Mouse (Mus musculus) liver, embryonic 16.5 days (tissue): ENCODE data around the gene 1700069L16Rik. TPM values are rescaled to one million over a fixed set of nuclear protein-coding genes. Genes with fewer than 3 reads are reported as not detected.

ENCODE experiments used
- ATAC-seq: fragments of 200-750 bp; cut with Nextera tagmentation; 2 replicates; pipeline ENCODE4 v1.8.0; 2017; ENCODE audit warnings: low read depth, mild to moderate bottlenecking, moderate number of reproducible peaks, moderate library complexity
- H3K27ac ChIP-seq: fragments of 300-500 bp; sonication (generic); 2 replicates; pipeline ENCODE4 v1.5.1; 2014; ENCODE audit warnings: mild to moderate bottlenecking, low read length
- H3K27me3 ChIP-seq: fragments of 300-500 bp; sonication (generic); 2 replicates; pipeline ENCODE4 v1.6.1; 2014; ENCODE audit warnings: low read depth, low read length, mixed read lengths; ENCODE audit not compliant: control insufficient read depth, insufficient read depth
- H3K36me3 ChIP-seq: fragments of 300-500 bp; sonication (generic); 2 replicates; pipeline ENCODE4 v1.6.1; 2014; ENCODE audit warnings: mild to moderate bottlenecking; ENCODE audit not compliant: control insufficient read depth, insufficient read depth
- H3K4me1 ChIP-seq: fragments of 300-500 bp; sonication (generic); 2 replicates; pipeline ENCODE4 v1.6.1; 2014; ENCODE audit warnings: low read depth, low read length, mixed read lengths; ENCODE audit not compliant: control insufficient read depth
- H3K4me2 ChIP-seq: fragments of 300-500 bp; sonication (generic); 2 replicates; pipeline ENCODE4 v1.6.1; 2014; ENCODE audit warnings: low read depth, low read length, mixed read lengths
- H3K4me3 ChIP-seq: fragments of 300-500 bp; sonication (generic); 2 replicates; pipeline ENCODE4 v1.5.1; 2014; ENCODE audit warnings: low read depth, mild to moderate bottlenecking, low read length
- H3K9ac ChIP-seq: fragments of 300-500 bp; sonication (generic); 2 replicates; pipeline ENCODE4 v1.6.1; 2014; ENCODE audit warnings: low read depth, low read length
- H3K9me3 ChIP-seq: fragments of 300-500 bp; sonication (generic); replicated peaks from 2 replicates; pipeline ENCODE4 v1.6.1; 2016; ENCODE audit warnings: low read length; ENCODE audit not compliant: control insufficient read depth
- WGBS: fragments of 180-500 bp; shearing (Covaris S2); extraction: QIAGEN DNeasy Blood & Tissue Kit; methylation state at CpG from one replicate; pipeline ENCODE4 v1.1.7; 2014; ENCODE audit not compliant: insufficient replicate concordance; 5-methylcytosine and 5-hydroxymethylcytosine counted together
- polyA plus RNA-seq: library from polyadenylated mRNA; unstranded; fragments of >200 nt; fragmentation: Nextera tagmentation; extraction: Ambion mirVana; gene quantifications from 2 replicates; pipeline ENCODE4 v1.2.1, GENCODE M21; 2015

The 1700069L16Rik gene
- polyA plus RNA-seq, 1 experiment from 2014 or later, result not detected

DNA sequence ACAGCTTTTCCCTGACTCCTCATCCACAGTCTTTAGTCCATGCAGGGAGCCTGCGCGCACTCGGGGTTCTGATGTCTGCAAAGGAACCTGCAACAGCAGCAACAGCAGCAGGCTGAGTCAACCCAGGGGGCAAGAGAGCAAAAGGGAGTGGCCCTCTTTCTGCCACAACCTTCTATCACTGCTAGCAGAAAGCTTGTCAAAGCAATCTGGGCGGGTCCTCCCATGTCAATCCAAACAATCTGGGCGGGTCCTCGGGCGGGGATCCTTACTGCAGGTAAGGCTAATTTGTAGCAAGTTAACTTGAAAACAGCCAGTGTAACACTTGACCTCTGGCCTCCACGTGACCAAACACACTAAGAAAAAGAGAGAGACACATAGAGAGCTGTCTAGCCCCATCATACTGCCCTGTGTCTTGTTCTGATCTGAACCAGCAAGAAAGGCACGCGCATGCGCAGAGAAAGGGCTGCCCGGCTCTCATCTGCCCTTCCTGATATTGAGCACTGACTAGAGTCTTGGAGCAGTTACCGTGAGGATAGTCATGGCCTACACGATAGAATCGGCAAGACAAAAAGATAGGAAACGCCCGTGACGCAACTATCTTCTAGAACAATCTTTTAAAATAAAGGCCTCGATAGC lies 24.1 kb downstream of the 1700069L16Rik start:
- H3K9me3 ChIP-seq, result no peaks in the 10 kb centered on the region
- no peak overlapping the region for H3K9ac ChIP-seq
- H3K4me3 ChIP-seq, result no peak overlapping the region
- no peak overlapping the region for H3K4me2 ChIP-seq
- ATAC-seq, result no peak
- no peaks in the 10 kb centered on the region for H3K27me3 ChIP-seq
- WGBS, result 56% methylated on average over 19 of the region's 19 CpGs
- H3K27ac ChIP-seq, result no peak overlapping the region
- H3K36me3 ChIP-seq, result no peaks in the 10 kb centered on the region
- no peaks in the 10 kb centered on the region for H3K4me1 ChIP-seq

- Histone ChIP-seq H3K4me3 (no peak overlapping the region), H3K9ac (no peak overlapping the region), H3K4me1 (no peaks in the 10 kb centered on the region), H3K9me3 (peaks cover 3% of the 10 kb centered on the region; the same call in 1 of the 2 replicates), H3K4me2 (no peak overlapping the region), H3K27ac (no peak overlapping the region), H3K27me3 (no peaks in the 10 kb centered on the region), H3K36me3 (no peaks in the 10 kb centered on the region)
- no peak for ATAC-seq
- WGBS, result 58% methylated on average over 5 of the region's 5 CpGs
Observed at GRCm38 (mm10) chr5:113694415-113694814, 30.2 kb downstream of the 1700069L16Rik start.

DNA sequence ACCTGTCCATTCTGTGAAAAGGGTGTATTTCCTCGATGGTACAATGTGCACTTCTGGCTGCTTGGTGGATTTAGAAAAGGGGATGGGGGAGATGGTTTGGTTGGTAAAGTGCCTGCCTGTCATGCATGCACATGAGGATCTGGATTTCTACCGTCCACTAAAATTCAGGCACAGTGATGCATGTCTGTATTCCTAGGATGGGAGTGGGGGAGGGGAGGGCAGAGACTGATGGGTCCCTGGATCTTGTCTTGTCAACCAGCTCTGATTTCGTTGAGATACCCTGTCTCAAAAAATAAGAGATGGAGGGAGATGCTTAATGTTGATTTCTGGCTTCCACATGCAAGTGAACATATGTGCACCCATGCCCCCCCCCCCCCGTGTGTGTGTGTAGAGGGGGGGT lies 30.6 kb downstream of the 1700069L16Rik start:
- Histone ChIP-seq H3K4me3 (no peak overlapping the region), H3K4me2 (no peak overlapping the region), H3K36me3 (no peaks in the 10 kb centered on the region), H3K4me1 (no peaks in the 10 kb centered on the region), H3K9ac (no peak overlapping the region), H3K27me3 (no peaks in the 10 kb centered on the region), H3K9me3 (peaks cover 3% of the 10 kb centered on the region; the same call in 1 of the 2 replicates), H3K27ac (no peak overlapping the region)
- ATAC-seq, result no peak
- WGBS, result 43% methylated on average over 4 of the region's 4 CpGs

DNA sequence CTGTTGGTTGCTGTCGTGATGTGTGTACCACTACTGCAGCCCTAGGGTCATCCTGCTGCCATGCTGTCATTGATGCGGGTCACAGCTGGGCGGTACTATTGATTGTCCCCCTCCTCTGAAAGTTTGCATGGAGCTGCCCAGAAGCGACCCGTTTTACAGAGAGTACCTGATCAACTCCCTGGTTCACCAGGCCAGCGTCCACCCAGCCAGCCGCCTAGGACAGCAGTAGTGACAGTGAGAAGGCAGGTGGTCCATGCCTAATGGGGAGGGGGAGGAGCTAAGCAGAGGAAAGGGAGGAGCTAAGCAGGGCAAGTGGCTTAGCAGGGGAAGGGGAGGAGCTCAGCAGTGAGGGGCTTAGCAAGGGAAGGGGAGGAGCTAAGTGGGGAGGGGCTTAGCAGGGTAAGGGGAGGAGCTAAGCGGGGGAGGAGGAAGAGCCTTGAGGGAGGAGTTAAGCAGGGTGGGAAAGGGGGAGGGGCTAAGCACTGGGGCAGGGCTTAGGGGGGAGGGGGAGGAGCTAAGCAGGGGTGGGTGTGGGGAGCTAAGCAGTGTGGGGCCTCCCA lies 31.3 kb downstream of the 1700069L16Rik start:
- Histone ChIP-seq H3K27me3 (no peaks in the 10 kb centered on the region), H3K27ac (no peak overlapping the region), H3K4me1 (no peaks in the 10 kb centered on the region), H3K4me2 (no peak overlapping the region), H3K9ac (no peak overlapping the region), H3K36me3 (no peaks in the 10 kb centered on the region), H3K4me3 (no peak overlapping the region), H3K9me3 (peaks cover 3% of the 10 kb centered on the region; the same call in 1 of the 2 replicates)
- 69% methylated on average over 8 of the region's 8 CpGs for WGBS
- ATAC-seq, result no peak

GRCm38 (mm10) chr5:113690866-113691265 lies 33.7 kb downstream of the 1700069L16Rik start:
- 64% methylated on average over 2 of the region's 2 CpGs for WGBS
- Histone ChIP-seq H3K4me1 (no peaks in the 10 kb centered on the region), H3K9me3 (peaks cover 3% of the 10 kb centered on the region; the same call in 1 of the 2 replicates), H3K27ac (no peak overlapping the region), H3K36me3 (no peaks in the 10 kb centered on the region), H3K9ac (no peak overlapping the region), H3K4me2 (no peak overlapping the region), H3K27me3 (no peaks in the 10 kb centered on the region), H3K4me3 (no peak overlapping the region)
- ATAC-seq, result no peak

DNA sequence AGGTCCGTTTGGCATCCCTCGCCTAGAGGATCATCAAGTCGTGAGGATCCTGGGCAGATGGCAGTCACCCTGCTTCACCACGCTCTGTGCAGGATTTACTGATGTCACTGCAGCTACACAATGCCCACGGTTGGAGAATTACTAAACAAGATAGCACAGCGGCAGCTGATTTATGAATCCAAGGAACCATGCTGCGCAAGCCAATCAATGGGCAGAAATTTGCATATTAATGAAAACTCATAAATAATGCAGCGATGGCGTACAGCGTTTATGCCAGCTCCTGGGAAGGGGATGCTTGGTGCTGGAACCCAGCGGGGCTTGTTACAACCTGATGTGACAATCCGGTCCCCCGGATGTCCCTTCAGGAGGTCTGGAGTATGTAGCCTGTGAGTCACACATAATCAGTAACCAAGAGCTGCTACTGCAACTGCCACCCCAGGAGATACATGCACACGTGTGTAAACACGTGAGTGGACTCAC lies 34.5 kb downstream of the 1700069L16Rik start:
- H3K27me3 ChIP-seq, result no peaks in the 10 kb centered on the region
- 67% methylated on average over 15 of the region's 15 CpGs for WGBS

DNA sequence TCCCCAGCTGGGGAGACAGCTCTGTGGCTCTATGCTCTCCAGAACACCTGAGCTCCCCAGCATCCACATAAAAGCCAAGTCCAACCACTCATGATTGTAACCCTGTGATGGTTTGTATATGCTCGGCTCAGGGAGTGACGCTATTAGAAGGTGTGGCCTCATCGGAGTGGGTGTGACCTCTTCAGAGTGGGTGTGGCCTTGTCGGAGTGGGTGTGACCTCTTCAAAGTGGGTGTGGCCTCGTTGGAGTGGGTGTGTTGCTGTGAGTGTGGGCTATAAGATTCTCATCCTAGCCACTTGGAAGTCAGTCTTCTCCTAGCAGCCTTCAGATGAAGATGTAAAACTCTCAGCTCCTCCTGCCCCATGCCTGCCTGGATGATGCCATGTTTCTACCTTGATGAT lies 37.1 kb downstream of the 1700069L16Rik start:
- Histone ChIP-seq H3K4me1 (no peaks in the 10 kb centered on the region), H3K27ac (no peak overlapping the region), H3K9me3 (no peaks in the 10 kb centered on the region), H3K36me3 (no peaks in the 10 kb centered on the region), H3K4me3 (no peak overlapping the region), H3K27me3 (no peaks in the 10 kb centered on the region), H3K9ac (no peak overlapping the region), H3K4me2 (no peak overlapping the region)
- no peak for ATAC-seq
- WGBS, result 52% methylated on average over 5 of the region's 5 CpGs

More for the DNA sequence above, 34.5 kb downstream of the 1700069L16Rik start:
- no peaks in the 10 kb centered on the region for H3K36me3 ChIP-seq
- H3K27ac ChIP-seq, result no peak overlapping the region
- no peak for ATAC-seq
- no peak overlapping the region for H3K9ac ChIP-seq
- H3K9me3 ChIP-seq, result peaks cover 3% of the 10 kb centered on the region; the same call in 1 of the 2 replicates
- H3K4me1 ChIP-seq, result no peaks in the 10 kb centered on the region
- no peak overlapping the region for H3K4me3 ChIP-seq
- H3K4me2 ChIP-seq, result no peak overlapping the region

GRCm38 (mm10) chr5:113685471-113685870 lies 39.1 kb downstream of the 1700069L16Rik start:
- Histone ChIP-seq H3K9me3 (no peaks in the 10 kb centered on the region), H3K27me3 (no peaks in the 10 kb centered on the region), H3K9ac (no peak overlapping the region), H3K4me2 (no peak overlapping the region), H3K27ac (no peak overlapping the region), H3K4me3 (no peak overlapping the region), H3K36me3 (no peaks in the 10 kb centered on the region), H3K4me1 (no peaks in the 10 kb centered on the region)
- 64% methylated on average over 5 of the region's 5 CpGs for WGBS
- ATAC-seq, result no peak

DNA sequence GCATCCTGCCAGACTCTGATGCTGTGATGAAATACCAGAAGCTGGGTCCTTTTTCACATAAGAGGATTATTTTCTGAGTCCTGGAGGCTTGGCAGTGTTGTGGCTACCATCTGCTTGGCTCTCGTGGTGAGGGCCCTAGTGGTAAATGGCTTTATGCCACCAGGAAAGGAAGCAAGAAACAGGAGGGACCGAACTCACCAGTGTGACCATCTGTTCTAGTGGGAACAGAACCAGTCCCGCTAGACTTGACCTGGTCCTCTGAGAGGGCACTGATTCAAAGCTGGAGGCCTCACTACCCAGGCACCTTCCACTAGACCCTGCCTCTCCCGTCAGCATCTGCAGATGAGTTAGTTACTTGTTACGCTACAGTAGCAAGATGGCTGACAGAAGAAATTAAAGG lies 41.3 kb downstream of the 1700069L16Rik start:
- Histone ChIP-seq H3K4me3 (no peak overlapping the region), H3K4me2 (no peak overlapping the region), H3K36me3 (no peaks in the 10 kb centered on the region), H3K27ac (no peak overlapping the region), H3K9me3 (no peaks in the 10 kb centered on the region), H3K4me1 (no peaks in the 10 kb centered on the region), H3K9ac (no peak overlapping the region), H3K27me3 (no peaks in the 10 kb centered on the region)
- no peak for ATAC-seq
- WGBS, result 58% methylated on average over 5 of the region's 5 CpGs
